In the genomic region with DNA sequence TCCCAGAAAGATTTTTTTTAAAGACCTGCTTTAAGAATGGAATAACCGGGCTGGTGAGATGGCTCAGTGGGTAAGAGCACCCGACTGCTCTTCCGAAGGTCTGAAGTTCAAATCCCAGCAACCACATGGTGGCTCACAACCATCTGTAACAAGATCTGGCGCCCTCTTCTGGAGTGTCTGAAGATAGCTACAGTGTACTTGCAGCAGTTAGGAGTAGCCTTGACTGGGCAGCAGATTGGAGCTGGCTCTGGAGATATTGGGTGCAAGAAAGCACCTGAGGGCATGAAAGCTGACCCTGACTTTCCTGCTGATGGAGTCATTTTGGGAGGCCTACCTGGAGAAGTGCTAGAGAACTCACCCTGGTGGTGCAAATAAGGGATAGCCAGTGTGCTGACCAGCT, we compare ENCODE assay signal across 9 mouse cellular contexts. TPM values are rescaled to one million over a fixed set of nuclear protein-coding genes. Genes with fewer than 3 reads are reported as not detected.
DNase-seq lines count a peak whose midpoint lies in the region; ATAC-seq and TF ChIP-seq lines count a peak whose summit lies in the region.
"Not testable (repeated sequence)": the region's sequence is repeated elsewhere in the genome, so short reads cannot be mapped to it uniquely, and the experiment has no call there.
"Had no signal": no experiment of that assay in that cellular context is flagged by ENCODE, and none has a peak within 500 bp of the region (broad histone marks: within the 10 kb centered on the region; RNA-seq: fewer than 3 reads in every experiment).

No protein-coding gene starts in this region.

- intact Hi-C loops in left cerebral cortex, adult 2 months (cut with DNase I) = not testable (repeated sequence)

- not testable (repeated sequence) for TF ChIP-seq POLR2A in cortical plate, adult 2 months (IDR thresholded peaks at IDR 0.05; ENCODE audit: extremely low read depth, insufficient read depth, low read length)

- H3K36me3 ChIP-seq in hindbrain, postnatal 0 days (ENCODE audit: insufficient read depth, low read length) = peaks cover 44% of the 10 kb centered on the region
- peaks cover 31% of the 10 kb centered on the region; the same call in 1 of the 2 replicates for H3K36me3 ChIP-seq in lung, postnatal 0 days (ENCODE audit: insufficient read depth, low read length)
- peaks cover 33% of the 10 kb centered on the region for H3K36me3 ChIP-seq in splenic B cell, adult 2 months (ENCODE audit: control insufficient read depth, insufficient read depth, low read length, poor library complexity, severe bottlenecking)

- H3K27me3 ChIP-seq in Patski; hindbrain, postnatal 0 days (ENCODE audit: insufficient read depth, low read length); lung, postnatal 0 days (replicated peaks; ENCODE audit: insufficient read depth, low read length); splenic B cell, adult 2 months (ENCODE audit: control insufficient read depth, insufficient read depth, low read length, poor library complexity, severe bottlenecking): not testable (repeated sequence)

- WGBS in hindbrain, postnatal 0 days = 77% methylated on average over 4 of the region's 4 CpGs
- WGBS in lung, postnatal 0 days = 69% methylated on average over 4 of the region's 4 CpGs

- not testable (repeated sequence) for H3K9me3 ChIP-seq in hindbrain, postnatal 0 days (ENCODE audit: low read length); lung, postnatal 0 days (ENCODE audit: low read length)

- not testable (repeated sequence) for ATAC-seq in Patski; hindbrain, postnatal 0 days; lung, postnatal 0 days

- POLR2A ChIA-PET in Patski (lab: Charles Lee) = not testable (repeated sequence)

- H3K9ac ChIP-seq in hindbrain, postnatal 0 days (replicated peaks; ENCODE audit: low read length); lung, postnatal 0 days (replicated peaks; ENCODE audit: low read depth): not testable (repeated sequence)

- not testable (repeated sequence) for TF ChIP-seq EP300 in lung, postnatal 0 days (IDR thresholded peaks at IDR 0.05)

- CTCF ChIA-PET in Patski (lab: Charles Lee) = not testable (repeated sequence)

- not testable (repeated sequence) for H3K27ac ChIP-seq in cortical plate, adult 2 months (ENCODE audit: insufficient read depth, low read length); hindbrain, postnatal 0 days; left cerebral cortex, adult 2 months; lung, postnatal 0 days (ENCODE audit: low read length)

- peak; percentile 26 for DNase-seq in CD4-positive, CD25-positive, alpha-beta regulatory T cell, adult 2 months (ENCODE audit: low read depth, low spot score)
- not testable (repeated sequence) for DNase-seq in Patski (ENCODE audit: low read depth, low spot score); hindbrain, postnatal 0 days (ENCODE audit: low spot score); left cerebral cortex, adult 2 months (ENCODE audit: extremely low spot score in 1 of 2, low spot score in 2 of 2); lung, postnatal 0 days (ENCODE audit: low spot score)
- DNase-seq in splenic B cell, adult 2 months (ENCODE audit: low read depth, low spot score) = peak; percentile 34

- peak; percentile 66 for TF ChIP-seq CTCF in Patski (IDR thresholded peaks at IDR 0.05)
- 0 out of 2 replicates have a peak, but pooled peaks have one; percentile 8 for TF ChIP-seq CTCF in cortical plate, adult 2 months (IDR thresholded peaks at IDR 0.05; ENCODE audit: extremely low read depth, insufficient read depth, low read length)
- peak; percentile 55 for TF ChIP-seq CTCF in hindbrain, postnatal 0 days (IDR thresholded peaks at IDR 0.05; ENCODE audit: low read depth)
- TF ChIP-seq CTCF in left cerebral cortex, adult 2 months (IDR thresholded peaks at IDR 0.05) = peak; percentile 53
- TF ChIP-seq CTCF in lung, postnatal 0 days (IDR thresholded peaks at IDR 0.05) = peak; percentile 58

- not testable (repeated sequence) for H3K4me2 ChIP-seq in hindbrain, postnatal 0 days (ENCODE audit: low read depth, low read length); lung, postnatal 0 days (replicated peaks; ENCODE audit: low read depth, low read length)

- not testable (repeated sequence) for H3K4me1 ChIP-seq in cortical plate, adult 2 months (ENCODE audit: control insufficient read depth, insufficient read depth, low read length); hindbrain, postnatal 0 days (ENCODE audit: insufficient read depth, low read length); lung, postnatal 0 days (ENCODE audit: insufficient read depth, low read depth, low read length)

- in situ Hi-C loops in Patski (cut with MboI; ENCODE audit: low pct_unique_long_range_greater_than_20kb) = not testable (repeated sequence)

- H3K4me3 ChIP-seq in cortical plate, adult 2 months (ENCODE audit: insufficient read depth, low read length); hindbrain, postnatal 0 days (ENCODE audit: low read length); left cerebral cortex, adult 2 months; lung, postnatal 0 days (ENCODE audit: low read depth, low read length): not testable (repeated sequence)

RNA-seq across cellular contexts. Expression of a gene that starts 26.2 kb away (rescaled TPM):
- 0.18 TPM for polyA plus RNA-seq in Patski (2021)
- 0.56 and 0.91 TPM in 2 replicates for polyA plus RNA-seq in cortical plate, adult 2 months (2012; rRNA removed)
- 0.31 and 0.61 TPM in 2 replicates for total RNA-seq in hindbrain, postnatal 0 days (2014; rRNA removed)
- polyA plus RNA-seq in hindbrain, postnatal 0 days (2015; fragmentation: Nextera tagmentation; extraction: Ambion mirVana) = 0.48 TPM in 2 replicates
- under 1 TPM; 0.28 to 0.29 TPM for total RNA-seq in left cerebral cortex, adult 2 months (2021)
- 0.23 and 0.36 TPM in 2 replicates for polyA plus RNA-seq in lung, postnatal 0 days (2015; fragmentation: Nextera tagmentation; extraction: Ambion mirVana)
- polyA plus RNA-seq: limb, embryonic 10.5 days; midbrain, embryonic 14.5 days had no signal

RNA-seq across cellular contexts. Expression of a gene that starts 48.9 kb away (rescaled TPM):
- polyA plus RNA-seq in Patski (2021) = 1.5 TPM
- polyA plus RNA-seq in cortical plate, adult 2 months (2012; rRNA removed) = 7.5 and 7.8 TPM in 2 replicates
- 56.3 and 68.1 TPM in 2 replicates for total RNA-seq in hindbrain, postnatal 0 days (2014; rRNA removed)
- 5.8 and 6.5 TPM in 2 replicates for polyA plus RNA-seq in hindbrain, postnatal 0 days (2015; fragmentation: Nextera tagmentation; extraction: Ambion mirVana)
- 1 to 10 TPM; 7.1 to 7.8 TPM for total RNA-seq in left cerebral cortex, adult 2 months (2021)
- polyA plus RNA-seq in lung, postnatal 0 days (2015; fragmentation: Nextera tagmentation; extraction: Ambion mirVana) = 8.3 and 9.7 TPM in 2 replicates

Comparison
In these comparisons a context has a peak if more than half of its experiments do, and no peak if none do; other contexts are left out.
1. CTCF ChIP-seq: peak in every context shown above with its lines; median percentile 66 in Patski; 58 in lung, postnatal 0 days; 55 in hindbrain, postnatal 0 days; 53 in left cerebral cortex, adult 2 months; 8 in cortical plate, adult 2 months.